In the genomic region with DNA sequence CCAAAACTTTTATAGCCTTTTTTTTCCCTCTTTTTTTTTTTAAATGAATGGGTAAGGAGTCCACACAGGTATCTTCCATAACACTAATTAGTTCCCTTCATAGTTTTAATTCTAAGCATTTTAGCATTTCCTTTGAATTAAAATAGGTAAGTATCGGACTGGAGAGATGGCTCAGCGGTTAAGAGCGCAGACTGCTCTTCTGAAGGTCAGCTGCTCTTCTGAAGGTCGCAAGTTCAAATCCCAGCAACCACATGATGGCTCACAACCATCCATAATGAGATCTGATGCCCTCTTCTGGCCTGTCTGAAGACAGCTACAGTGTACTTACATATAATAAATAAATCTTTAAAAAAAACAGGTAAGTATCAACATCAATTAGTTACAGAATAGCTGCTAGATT, we compare ENCODE assay signal across 19 mouse cellular contexts. TPM values are rescaled to one million over a fixed set of nuclear protein-coding genes. Genes with fewer than 3 reads are reported as not detected.
DNase-seq lines count a peak whose midpoint lies in the region; TF ChIP-seq lines count a peak whose summit lies in the region.
"Not testable (repeated sequence)": the region's sequence is repeated elsewhere in the genome, so short reads cannot be mapped to it uniquely, and the experiment has no call there.
"Had no signal": no experiment of that assay in that cellular context is flagged by ENCODE, and none has a peak within 500 bp of the region (broad histone marks: within the 10 kb centered on the region; RNA-seq: fewer than 3 reads in every experiment).

No protein-coding gene starts in this region.

- not testable (repeated sequence) for DNase-seq in ES-E14 (ENCODE audit: low read depth, low spot score); gastrocnemius, adult 2 months; heart, adult 2 months; layer of hippocampus, adult 2 months (ENCODE audit: low spot score in 2 of 2)
- DNase-seq in R1 (ENCODE audit: low read depth, low spot score), result peak; percentile 57

- not testable (repeated sequence) for H3K79me2 ChIP-seq in heart, adult 2 months (replicated peaks; ENCODE audit: control insufficient read depth, insufficient read depth, low read length)

- not testable (repeated sequence) for H3K4me3 ChIP-seq in ES-Bruce4 (ENCODE audit: low read depth, low read length); ES-E14 (ENCODE audit: insufficient read depth in 1 of 2, low read depth in 1 of 2, low read length in 2 of 2, poor library complexity in 1 of 2, severe bottlenecking in 1 of 2); gastrocnemius, adult 2 months; heart, adult 2 months; layer of hippocampus, adult 2 months

- TF ChIP-seq POLR2A in ES-Bruce4 (IDR thresholded peaks at IDR 0.05; ENCODE audit: insufficient read depth, low read length); heart, adult 2 months (IDR thresholded peaks at IDR 0.05; ENCODE audit: insufficient read depth, low read depth, low read length): not testable (repeated sequence)

- not testable (repeated sequence) for TF ChIP-seq EP300 in ES-Bruce4 (IDR thresholded peaks at IDR 0.05; ENCODE audit: insufficient read depth, low read depth, low read length); heart, adult 2 months (IDR thresholded peaks at IDR 0.05; ENCODE audit: insufficient read depth, low read depth, low read length)

- H3K27me3 ChIP-seq in ES-Bruce4 (ENCODE audit: control insufficient read depth, insufficient read depth, low read length, poor library complexity, severe bottlenecking); heart, adult 2 months (ENCODE audit: control insufficient read depth, insufficient read depth, low read length): not testable (repeated sequence)

- peaks cover 27% of the 10 kb centered on the region for H3K36me3 ChIP-seq in ES-Bruce4 (ENCODE audit: control insufficient read depth, insufficient read depth, low read length, poor library complexity, severe bottlenecking)
- not testable (repeated sequence) for H3K36me3 ChIP-seq in ES-E14 (ENCODE audit: control insufficient read depth, insufficient read depth, low read length, poor library complexity, severe bottlenecking); heart, adult 2 months (ENCODE audit: control insufficient read depth, insufficient read depth, low read length)

- H3K27ac ChIP-seq in ES-Bruce4 (ENCODE audit: insufficient read depth, low read length) (0 out of 2 replicates have a peak overlapping the region, but pooled peaks have one; percentile 28), ES-E14 (ENCODE audit: insufficient read depth, low read depth, low read length, poor library complexity, severe bottlenecking) (peak overlapping the region; percentile 62; the same call in 1 of the 2 replicates)
- H3K27ac ChIP-seq in gastrocnemius, adult 2 months; heart, adult 2 months; layer of hippocampus, adult 2 months: not testable (repeated sequence)

- intact Hi-C loops in gastrocnemius, adult 2 months (cut with DNase I); heart, adult 2 months (cut with DNase I): not testable (repeated sequence)

- H3K9me3 ChIP-seq in ES-Bruce4 (replicated peaks; ENCODE audit: control insufficient read depth, insufficient read depth, low read length, poor library complexity, severe bottlenecking); ES-E14 (ENCODE audit: control insufficient read depth, insufficient read depth, low read depth, low read length): not testable (repeated sequence)

- 96% methylated on average over 4 of the region's 4 CpGs for WGBS in heart, adult 2 months

- not testable (repeated sequence) for TF ChIP-seq CTCF in ES-Bruce4 (IDR thresholded peaks at IDR 0.05; ENCODE audit: low read depth, low read length)
- peak; percentile 16; the same call in 1 of the 2 replicates for TF ChIP-seq CTCF in gastrocnemius, adult 2 months (IDR thresholded peaks at IDR 0.05)
- TF ChIP-seq CTCF in heart, adult 2 months (IDR thresholded peaks at IDR 0.05), result peak; percentile 24; the same call in 1 of the 2 replicates
- TF ChIP-seq CTCF in layer of hippocampus, adult 2 months (conservative IDR thresholded peaks at IDR 0.05), result peak; percentile 33

- in situ Hi-C loops in ES-E14 (cut with MboI; ENCODE audit: low sequenced_read_pairs in 2 of 2, unreplicated experiment in 2 of 2), result not testable (repeated sequence)

- H3K4me1 ChIP-seq in ES-Bruce4 (ENCODE audit: control insufficient read depth, insufficient read depth, low read length); heart, adult 2 months (ENCODE audit: control insufficient read depth, insufficient read depth, low read length): not testable (repeated sequence)
- peaks cover 11 to 12% of the 10 kb centered on the region in 2 experiments for H3K4me1 ChIP-seq in ES-E14 (ENCODE audit: control insufficient read depth in 2 of 2, insufficient read depth in 2 of 2, low read length in 2 of 2, poor library complexity in 1 of 2)

- not testable (repeated sequence) for H3K9ac ChIP-seq in ES-Bruce4 (ENCODE audit: low read depth, poor library complexity, severe bottlenecking); ES-E14 (ENCODE audit: insufficient read depth, low read depth, low read length, poor library complexity, severe bottlenecking); heart, adult 2 months (ENCODE audit: low read depth, low read length)

RNA-seq across cellular contexts. Expression of a gene that starts 22.4 kb away (rescaled TPM):
- polyA plus RNA-seq in ES-Bruce4 (2011; ENCODE audit: insufficient read depth, insufficient read length, low read depth, missing spikeins), result 27.2 and 31.0 TPM in 2 replicates
- 21.3 and 28.2 TPM in 2 replicates for total RNA-seq in ES-E14 (2012; rRNA removed)
- total RNA-seq in gastrocnemius, adult 2 months (2021), result 10 to 100 TPM in 1 of 2 experiments, 1 to 10 TPM in 1; 8.6 to 10.5 TPM
- total RNA-seq in heart, adult 2 months (2021), result 10 to 100 TPM; 12.2 to 14.0 TPM
- 4.6 and 9.6 TPM in 2 replicates for polyA plus RNA-seq in heart, adult 2 months (2012; rRNA removed)
- total RNA-seq in layer of hippocampus, adult 2 months (2021), result 10 to 100 TPM; 26.5 to 27.1 TPM

RNA-seq across cellular contexts. Expression of a gene that starts 28.3 kb away (rescaled TPM):
- not detected in 2 replicates for polyA plus RNA-seq in ES-Bruce4 (2011; ENCODE audit: insufficient read depth, insufficient read length, low read depth, missing spikeins)
- total RNA-seq in ES-E14 (2012; rRNA removed), result not detected in 2 replicates
- total RNA-seq in gastrocnemius, adult 2 months (2021), result 10 to 100 TPM; 59.1 to 76.9 TPM
- total RNA-seq in heart, adult 2 months (2021), result 10 to 100 TPM; 25.2 to 29.6 TPM
- polyA plus RNA-seq in heart, adult 2 months (2012; rRNA removed), result 10.9 and 23.4 TPM in 2 replicates
- not detected for total RNA-seq in layer of hippocampus, adult 2 months (2021)
- total RNA-seq: adrenal gland, adult 8-10 months; adrenal gland, postnatal 14 days; CH12.LX; forebrain, postnatal 0 days; MEL had no signal
- polyA plus RNA-seq: activated CD4-positive, CD25-positive, alpha-beta regulatory T cell, adult 4 months; CD4-positive, CD25-positive, alpha-beta regulatory T cell, adult 4 months; embryonic facial prominence, embryonic 10.5 days; embryonic facial prominence, embryonic 12.5 days; embryonic facial prominence, embryonic 14.5 days; forebrain, embryonic 11.5 days; forebrain, embryonic 13.5 days; forebrain, embryonic 15.5 days; forebrain, postnatal 0 days had no signal

RNA-seq across cellular contexts. Expression of a gene that starts 32.4 kb away (rescaled TPM):
- 98.6 and 108 TPM in 2 replicates for polyA plus RNA-seq in ES-Bruce4 (2011; ENCODE audit: insufficient read depth, insufficient read length, low read depth, missing spikeins)
- total RNA-seq in ES-E14 (2012; rRNA removed), result 44.2 and 47.6 TPM in 2 replicates
- 10 to 100 TPM; 14.5 to 16.1 TPM for total RNA-seq in gastrocnemius, adult 2 months (2021)
- 10 to 100 TPM; 23.6 to 26.8 TPM for total RNA-seq in heart, adult 2 months (2021)
- 4.8 and 8.3 TPM in 2 replicates for polyA plus RNA-seq in heart, adult 2 months (2012; rRNA removed)
- 10 to 100 TPM; 47.7 to 50.4 TPM for total RNA-seq in layer of hippocampus, adult 2 months (2021)

RNA-seq across cellular contexts. Expression of a gene that starts 52.6 kb away (rescaled TPM):
- 15.9 and 17.5 TPM in 2 replicates for polyA plus RNA-seq in ES-Bruce4 (2011; ENCODE audit: insufficient read depth, insufficient read length, low read depth, missing spikeins)
- total RNA-seq in ES-E14 (2012; rRNA removed), result 11.5 and 14.9 TPM in 2 replicates
- total RNA-seq in gastrocnemius, adult 2 months (2021), result 1 to 10 TPM; 6.2 to 7.8 TPM
- total RNA-seq in heart, adult 2 months (2021), result 1 to 10 TPM; 7.6 TPM
- 3.3 and 8.1 TPM in 2 replicates for polyA plus RNA-seq in heart, adult 2 months (2012; rRNA removed)
- total RNA-seq in layer of hippocampus, adult 2 months (2021), result 10 to 100 TPM; 11.8 to 13.0 TPM

RNA-seq across cellular contexts. Expression of a gene that starts 52.7 kb away (rescaled TPM):
- 15.5 and 16.0 TPM in 2 replicates for polyA plus RNA-seq in ES-Bruce4 (2011; ENCODE audit: insufficient read depth, insufficient read length, low read depth, missing spikeins)
- 11.4 and 14.2 TPM in 2 replicates for total RNA-seq in ES-E14 (2012; rRNA removed)
- total RNA-seq in gastrocnemius, adult 2 months (2021), result 10 to 100 TPM; 15.1 to 16.6 TPM
- 10 to 100 TPM; 10.8 to 13.5 TPM for total RNA-seq in heart, adult 2 months (2021)
- polyA plus RNA-seq in heart, adult 2 months (2012; rRNA removed), result 3.3 and 6.2 TPM in 2 replicates
- total RNA-seq in layer of hippocampus, adult 2 months (2021), result 10 to 100 TPM; 46.4 to 47.8 TPM

Comparison
In these comparisons a context has a peak if more than half of its experiments do, and no peak if none do; other contexts are left out.
1. RNA of a gene that starts 28.3 kb away (total RNA-seq): 59.1 to 76.9 TPM in gastrocnemius, adult 2 months and 25.2 to 29.6 TPM in heart, adult 2 months; not detected in layer of hippocampus, adult 2 months and not detected in ES-E14; every median in the first group is over 10 times any median in the second.